Mouse (Mus musculus): ENCODE measurements around the gene Cptp. TPM values are rescaled to one million over a fixed set of nuclear protein-coding genes. Genes with fewer than 3 reads are reported as not detected.

Gene Cptp
- polyA plus RNA-seq, 1 experiment = 1.7 TPM

DNA sequence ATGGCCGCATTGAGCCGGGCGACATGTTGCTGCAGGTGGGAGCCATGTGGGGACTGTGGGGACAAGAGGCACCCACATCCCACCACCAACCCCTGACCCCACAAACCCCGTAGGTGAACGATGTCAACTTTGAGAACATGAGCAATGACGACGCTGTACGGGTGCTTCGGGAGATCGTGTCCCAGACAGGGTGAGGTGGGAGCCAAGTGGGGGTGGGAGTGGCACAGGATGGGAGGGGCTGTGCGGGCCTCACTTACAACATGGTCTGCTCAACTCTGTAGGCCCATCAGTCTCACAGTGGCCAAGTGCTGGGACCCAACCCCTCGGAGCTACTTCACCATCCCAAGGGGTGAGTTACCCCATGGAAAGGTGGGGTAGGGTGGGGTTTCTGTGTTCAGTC, 14.2 kb downstream of the Cptp start:
- TF ChIP-seq GATA1 (IDR thresholded peaks at IDR 0.05; ENCODE audit: low read length) = no peak

DNA sequence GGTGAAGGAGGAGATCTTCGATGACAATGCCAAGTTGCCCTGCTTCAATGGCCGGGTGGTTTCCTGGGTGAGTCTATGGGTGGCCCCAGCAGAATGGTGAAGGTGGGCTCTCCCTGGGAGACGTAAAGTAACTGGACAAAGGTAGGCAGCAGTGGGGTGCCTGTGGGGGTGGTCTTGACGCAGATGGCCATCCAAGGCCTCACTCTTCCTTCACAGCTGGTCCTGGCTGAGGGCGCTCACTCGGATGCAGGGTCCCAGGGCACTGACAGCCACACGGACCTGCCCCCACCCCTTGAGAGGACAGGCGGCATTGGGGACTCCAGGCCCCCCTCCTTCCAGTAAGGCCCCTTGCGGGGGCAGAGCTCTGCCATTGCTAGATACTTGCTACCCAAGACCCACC, 15.8 kb downstream of the Cptp start:
- TF ChIP-seq GATA1 (IDR thresholded peaks at IDR 0.05; ENCODE audit: low read length) = no peak

DNA sequence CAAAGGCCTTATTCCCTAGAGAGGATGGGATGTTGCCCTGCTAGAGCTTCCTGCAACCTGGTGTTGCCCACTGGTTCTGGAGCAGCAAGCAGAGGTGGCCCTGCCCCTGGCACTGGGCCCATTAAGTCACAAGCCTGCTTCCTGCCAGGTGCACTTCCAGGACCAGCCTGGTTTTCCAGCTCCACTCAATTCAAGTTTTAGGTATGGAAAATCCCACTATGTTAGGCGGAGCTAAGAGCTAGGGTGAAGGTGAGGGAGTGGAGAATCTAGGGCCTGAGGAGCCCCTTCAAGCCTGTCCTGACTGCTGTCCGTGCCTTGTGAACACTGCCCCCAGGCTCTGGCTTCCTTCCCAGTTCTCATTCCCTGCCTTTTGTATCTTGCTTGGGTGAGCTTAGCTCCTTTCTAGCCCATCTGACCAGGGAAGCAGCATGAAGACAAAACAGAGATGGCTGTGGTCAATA, 17.3 kb downstream of the Cptp start:
- no peak for TF ChIP-seq GATA1 (IDR thresholded peaks at IDR 0.05; ENCODE audit: low read length)

DNA sequence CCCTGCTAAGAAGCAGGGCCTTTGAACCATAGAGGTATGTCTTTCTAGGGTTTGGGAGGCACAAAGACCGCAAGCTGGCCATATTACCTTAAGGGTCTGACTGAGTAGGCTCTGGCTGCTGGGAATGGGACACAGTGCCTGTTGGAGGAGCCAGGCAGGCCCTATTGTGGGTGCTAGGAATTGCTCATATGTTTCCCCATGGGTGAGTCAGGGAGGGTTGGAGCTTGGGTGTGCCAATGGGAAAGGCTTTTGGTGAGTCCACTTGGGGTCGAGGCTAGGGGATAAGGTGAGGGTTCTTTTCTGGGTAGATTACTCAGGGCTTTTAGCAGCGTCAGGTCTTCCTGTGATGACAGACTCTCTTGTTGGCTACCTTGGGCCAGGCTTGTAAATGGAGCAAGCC, 17.9 kb downstream of the Cptp start:
- TF ChIP-seq GATA1 (IDR thresholded peaks at IDR 0.05; ENCODE audit: low read length) = no peak

DNA sequence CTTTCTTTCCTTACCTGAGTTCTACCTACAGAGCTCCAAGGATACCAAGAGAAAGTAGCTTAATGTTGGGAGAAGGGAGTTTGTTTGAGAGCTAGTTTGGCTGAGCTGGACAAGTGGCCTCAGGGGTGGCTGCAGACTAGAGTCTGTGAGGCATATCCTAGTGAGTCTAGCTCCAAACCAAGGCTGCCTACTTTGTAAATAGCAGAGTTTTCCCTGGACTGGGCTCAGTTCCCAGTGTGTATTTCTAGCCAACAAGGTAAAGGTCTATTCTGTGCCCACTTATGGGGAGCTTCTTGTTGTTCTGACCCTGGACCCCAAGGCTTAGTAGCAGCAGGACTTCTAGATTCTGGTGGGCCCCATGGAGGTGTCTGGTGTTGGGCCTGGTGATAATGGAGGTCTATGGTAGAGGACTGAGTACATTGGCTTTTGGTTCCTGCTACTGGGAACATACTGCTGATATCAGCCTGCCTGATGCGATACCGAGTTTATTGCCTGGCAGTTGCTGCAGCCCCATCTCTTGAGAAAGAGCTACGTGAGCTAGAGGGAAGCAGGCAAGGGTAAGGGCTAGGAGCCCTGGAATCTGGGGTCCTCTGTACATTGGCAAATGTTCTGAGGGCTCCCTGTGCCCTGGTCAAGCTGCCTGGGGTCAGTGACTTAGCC, 19.3 kb downstream of the Cptp start:
- TF ChIP-seq GATA1 (IDR thresholded peaks at IDR 0.05; ENCODE audit: low read length) = no peak

DNA sequence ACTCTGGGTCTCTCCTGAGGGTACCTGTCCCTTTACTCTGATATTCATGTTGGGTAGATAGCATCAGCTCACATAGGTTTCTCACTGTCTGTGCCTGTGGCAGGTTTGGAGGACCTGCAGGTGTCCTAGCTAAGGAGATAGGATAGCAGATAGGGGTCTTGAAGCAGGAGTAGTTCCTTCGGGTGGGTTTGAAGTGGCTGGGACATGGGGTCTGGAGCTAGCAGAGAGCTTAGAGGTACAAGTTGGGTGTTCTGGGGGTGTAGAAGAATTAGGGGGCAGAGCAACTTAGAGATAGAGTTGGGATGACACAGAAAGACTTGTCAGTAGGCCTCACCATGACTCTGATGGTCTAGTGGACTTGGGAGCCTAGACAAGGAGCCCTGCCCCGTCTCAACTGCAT, 19.8 kb downstream of the Cptp start:
- no peak for TF ChIP-seq GATA1 (IDR thresholded peaks at IDR 0.05; ENCODE audit: low read length)

DNA sequence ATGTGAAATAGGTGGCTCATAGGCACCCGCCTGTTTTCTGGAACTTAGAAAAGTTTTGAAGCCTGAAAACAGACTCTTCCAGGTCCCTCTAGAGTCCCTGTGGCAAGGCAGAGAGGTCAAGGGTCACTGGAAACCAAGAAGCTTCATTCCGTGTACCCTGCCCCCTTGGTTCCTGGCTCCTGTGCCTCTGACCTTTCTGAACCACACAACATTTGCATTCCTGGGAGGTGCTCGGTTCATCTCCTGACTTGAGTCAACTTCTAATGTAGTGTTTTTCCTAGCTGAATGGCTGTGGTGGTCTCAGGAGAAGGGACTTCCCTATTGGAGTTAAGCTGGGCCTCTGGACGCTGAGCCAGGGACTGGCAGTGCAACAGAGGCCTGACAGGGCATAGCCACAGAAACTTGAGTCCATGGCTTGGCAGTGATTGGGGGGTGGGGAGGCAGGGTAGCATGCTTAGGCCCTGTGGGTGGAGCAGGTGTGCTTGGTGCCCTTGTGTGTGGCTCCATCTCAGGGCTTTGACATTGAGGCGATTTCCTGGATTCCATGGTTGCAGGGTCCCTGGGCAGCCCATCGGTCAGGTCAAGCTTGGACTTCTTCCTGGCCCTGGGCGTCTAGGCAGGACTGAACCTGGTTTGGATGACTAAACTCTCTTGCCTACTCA, 20.7 kb downstream of the Cptp start:
- no peak for TF ChIP-seq GATA1 (IDR thresholded peaks at IDR 0.05; ENCODE audit: low read length)

DNA sequence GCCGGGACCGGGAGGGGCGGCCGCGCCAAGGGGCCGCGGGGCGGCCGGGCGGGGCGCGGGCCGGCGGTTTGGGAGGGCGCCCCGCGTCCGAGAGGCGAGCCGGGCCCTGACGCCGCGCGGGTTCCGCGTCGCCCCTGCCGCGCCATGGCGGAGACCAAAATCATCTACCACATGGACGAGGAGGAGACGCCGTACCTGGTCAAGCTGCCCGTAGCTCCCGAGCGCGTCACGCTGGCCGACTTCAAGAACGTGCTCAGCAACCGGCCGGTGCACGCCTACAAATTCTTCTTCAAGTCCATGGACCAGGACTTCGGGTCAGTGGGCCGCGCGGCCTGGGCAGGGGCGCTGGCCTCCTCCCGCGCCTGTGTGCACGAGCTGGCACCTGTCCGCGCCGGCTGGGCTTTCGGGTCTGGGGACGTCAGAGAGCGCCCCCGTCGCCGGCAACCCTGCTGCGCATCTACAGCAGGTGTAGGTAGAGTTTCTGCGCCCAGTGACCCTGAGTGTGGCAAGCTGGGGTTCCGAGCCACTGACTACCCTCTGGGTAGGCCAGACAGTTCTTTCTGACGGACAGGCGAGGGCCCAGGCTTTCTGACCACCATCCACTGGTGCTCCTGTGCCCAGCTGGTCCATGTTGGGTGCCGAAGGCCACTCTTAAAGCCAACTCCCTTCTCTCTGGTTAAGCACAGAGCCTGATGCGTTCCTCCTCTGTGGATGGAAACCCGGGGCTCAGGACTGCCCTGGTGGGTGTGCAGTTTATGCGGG, 21.5 kb downstream of the Cptp start:
- TF ChIP-seq GATA1 (IDR thresholded peaks at IDR 0.05; ENCODE audit: low read length) = no peak

DNA sequence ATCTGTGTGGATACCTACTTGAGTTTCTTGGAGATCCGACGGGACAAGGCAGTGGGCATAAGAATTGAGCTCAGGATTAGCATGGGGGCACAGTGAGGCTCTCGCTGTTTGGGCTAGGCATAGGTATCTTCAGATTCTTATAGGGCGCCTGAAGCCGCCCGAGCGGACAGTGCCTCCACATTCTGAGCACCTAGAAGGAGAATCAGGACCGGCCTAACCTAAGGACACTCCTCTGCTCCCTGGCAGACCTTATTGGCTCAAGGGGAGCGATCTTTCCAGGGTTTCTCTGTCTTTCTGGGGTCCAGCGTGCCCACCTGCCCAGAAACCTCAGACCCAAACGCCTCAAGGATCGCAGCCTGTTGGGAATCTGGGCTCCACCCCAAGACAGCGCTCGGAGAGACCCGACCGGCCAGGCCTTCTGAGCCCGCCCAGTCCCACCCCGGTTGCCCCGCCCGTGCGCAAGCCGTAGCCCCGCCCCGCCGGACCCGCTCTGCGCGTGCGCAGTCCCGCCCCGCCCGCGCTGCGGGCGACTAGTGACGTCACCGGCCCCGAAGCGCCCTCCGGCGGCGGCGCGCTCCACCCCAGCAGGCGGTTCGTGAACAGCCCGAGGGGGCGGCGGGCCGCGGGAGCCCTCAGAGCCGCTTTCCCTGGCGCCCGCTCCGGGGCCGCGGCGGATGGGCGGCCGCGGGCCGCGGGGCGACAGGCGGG, 22.2 kb downstream of the Cptp start, which contains the start of gene Dvl1:
Gene Dvl1 (plus strand): TSS at position 532 of the 708 bp plus-strand sequence.
- no peak for TF ChIP-seq GATA1 (IDR thresholded peaks at IDR 0.05; ENCODE audit: low read length)

DNA sequence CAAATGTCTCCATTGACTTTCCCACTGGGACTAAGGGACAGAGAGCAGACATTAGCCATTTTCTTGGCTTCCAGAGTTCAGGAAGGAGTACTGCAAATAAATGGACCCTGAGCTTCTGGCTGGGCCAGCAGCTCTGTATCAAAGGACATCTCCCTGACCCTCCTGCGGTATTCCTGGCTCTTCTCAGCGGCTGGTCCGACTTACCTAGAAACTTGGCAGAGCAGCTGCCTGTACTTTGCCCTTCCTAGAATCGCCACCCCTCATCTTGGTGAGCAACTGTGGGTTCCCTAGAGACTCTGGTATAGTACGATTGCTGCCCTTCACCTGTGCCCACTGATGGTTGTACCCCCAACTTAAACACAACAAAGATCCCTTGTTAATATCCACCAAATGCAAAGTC, 26.0 kb downstream of the Cptp start:
- TF ChIP-seq GATA1 (IDR thresholded peaks at IDR 0.05; ENCODE audit: low read length) = no peak

DNA sequence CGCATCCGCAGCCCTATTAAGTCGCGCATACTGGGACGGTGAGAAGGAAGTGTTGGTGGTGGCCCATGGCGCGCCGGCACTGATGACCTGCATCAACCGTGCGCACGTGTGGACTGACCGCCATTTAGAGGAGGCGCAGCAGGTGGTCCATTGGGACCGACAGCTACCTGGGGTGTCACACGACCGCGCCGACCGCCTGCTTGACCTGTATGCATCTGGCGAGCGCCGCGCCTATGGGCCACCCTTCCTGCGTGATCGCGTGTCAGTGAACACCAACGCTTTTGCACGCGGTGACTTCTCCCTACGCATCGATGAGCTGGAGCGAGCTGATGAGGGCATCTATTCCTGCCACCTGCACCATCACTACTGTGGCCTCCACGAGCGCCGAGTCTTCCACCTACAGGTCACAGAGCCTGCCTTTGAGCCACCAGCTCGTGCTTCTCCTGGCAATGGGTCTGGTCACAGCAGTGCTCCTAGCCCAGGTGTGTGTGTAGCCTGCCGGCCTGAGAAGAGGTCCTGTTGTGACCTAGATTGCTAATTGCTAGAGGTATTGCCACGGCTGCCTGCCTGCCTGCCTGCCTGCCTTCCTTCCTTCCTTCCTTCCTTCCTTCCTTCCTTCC, 27.5 kb downstream of the Cptp start:
- no peak for TF ChIP-seq GATA1 (IDR thresholded peaks at IDR 0.05; ENCODE audit: low read length)

DNA sequence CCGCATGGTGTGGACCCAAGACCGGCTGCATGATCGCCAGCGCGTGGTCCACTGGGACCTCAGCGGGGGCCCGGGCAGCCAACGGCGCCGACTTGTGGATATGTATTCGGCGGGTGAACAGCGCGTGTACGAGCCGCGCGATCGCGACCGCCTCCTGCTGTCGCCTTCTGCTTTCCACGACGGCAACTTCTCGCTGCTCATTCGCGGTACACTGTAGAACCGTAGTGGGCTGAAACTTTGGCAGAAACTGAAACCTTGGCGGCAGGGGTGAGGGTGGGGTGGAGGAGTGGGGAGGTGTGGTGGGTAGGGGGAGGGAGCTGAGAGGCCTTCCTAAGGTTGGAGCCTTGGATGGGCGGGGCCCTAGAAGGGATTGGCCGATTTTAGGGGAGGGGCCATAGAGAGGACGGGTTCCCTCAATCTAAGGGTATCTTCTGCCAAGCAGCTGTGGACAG, 28.2 kb downstream of the Cptp start:
- no peak for TF ChIP-seq GATA1 (IDR thresholded peaks at IDR 0.05; ENCODE audit: low read length)

DNA sequence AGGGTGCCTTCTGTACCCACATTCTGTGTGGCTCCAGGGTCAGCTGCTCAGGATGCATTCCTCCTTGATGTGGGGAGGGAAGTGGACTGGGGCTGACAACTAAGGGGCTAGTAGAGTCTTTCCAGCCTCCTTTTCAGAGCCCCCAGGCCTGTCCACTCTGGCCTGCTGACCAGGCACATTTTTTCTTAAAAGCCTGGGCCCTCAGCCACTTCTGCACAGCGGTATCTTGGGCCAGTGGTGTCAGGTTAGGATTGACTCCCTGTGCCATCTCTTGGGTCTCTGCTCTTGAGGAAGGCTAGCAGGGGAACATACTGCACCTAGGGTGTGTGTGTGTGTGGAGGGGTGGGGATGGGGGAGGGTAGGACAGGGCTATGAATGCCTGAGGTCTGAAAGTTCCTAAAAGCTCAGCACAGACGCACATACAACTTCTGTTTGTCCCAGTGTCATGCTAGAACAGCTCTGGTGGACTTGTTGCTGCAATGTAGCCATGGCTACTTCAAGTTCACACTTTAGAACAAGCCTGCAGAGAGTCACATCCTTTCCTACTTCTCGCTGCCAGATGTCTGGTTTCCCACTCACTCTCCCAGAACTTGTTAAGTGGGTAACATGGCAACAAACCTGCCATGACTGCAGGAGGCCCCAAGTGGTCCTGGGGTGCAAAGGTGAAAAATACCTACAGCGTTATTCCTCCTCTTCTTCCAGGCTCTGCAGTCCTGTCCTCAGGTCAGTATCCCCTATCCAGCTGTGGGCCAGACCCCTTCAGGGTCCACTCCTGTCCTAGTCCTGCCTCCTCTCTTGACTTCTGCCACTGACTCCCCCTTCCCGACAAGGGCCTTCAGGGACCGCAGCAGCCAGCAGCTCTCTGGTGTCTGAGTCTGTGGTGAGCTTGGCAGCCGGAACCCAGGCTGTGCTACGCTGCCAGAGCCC, 28.9 kb downstream of the Cptp start:
- TF ChIP-seq GATA1 (IDR thresholded peaks at IDR 0.05; ENCODE audit: low read length) = no peak

DNA sequence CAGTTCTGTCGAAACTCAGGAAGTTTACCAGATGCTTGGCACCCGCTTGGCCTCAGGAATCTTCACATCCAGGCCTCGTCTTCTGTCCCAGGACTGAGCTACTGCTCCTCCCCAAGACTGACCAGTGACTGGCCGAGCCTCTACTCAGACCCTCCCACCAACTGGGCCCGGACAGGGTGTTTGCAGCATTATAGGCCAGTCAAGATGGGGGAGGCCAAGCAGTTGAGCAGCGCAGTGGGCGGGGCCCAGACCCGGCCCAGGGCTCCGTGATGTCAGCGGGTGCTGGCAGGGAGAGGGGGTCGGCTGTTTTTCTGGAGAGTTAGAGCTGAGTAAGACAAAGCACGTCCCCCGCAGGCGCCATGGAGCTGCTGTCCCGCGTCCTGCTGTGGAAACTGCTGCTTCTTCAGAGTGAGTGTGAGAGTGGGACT, 29.7 kb downstream of the Cptp start, which contains the start of gene Mxra8:
Gene Mxra8 (plus strand): TSS at position 198 of the 428 bp plus-strand sequence.
- no peak for TF ChIP-seq GATA1 (IDR thresholded peaks at IDR 0.05; ENCODE audit: low read length)
